Mouse (Mus musculus): ENCODE measurements around the gene Tspan15.

Gene Tspan15

GRCm38 (mm10) chr10:62231395-62231732, 313 bp upstream of the Tspan15 start:
- no peak for DNase-seq (ENCODE audit: low read depth, low spot score)

GRCm38 (mm10) chr10:62228126-62228525, 2.9 kb downstream of the Tspan15 start:
- no peak for DNase-seq (ENCODE audit: low read depth, low spot score)

DNA sequence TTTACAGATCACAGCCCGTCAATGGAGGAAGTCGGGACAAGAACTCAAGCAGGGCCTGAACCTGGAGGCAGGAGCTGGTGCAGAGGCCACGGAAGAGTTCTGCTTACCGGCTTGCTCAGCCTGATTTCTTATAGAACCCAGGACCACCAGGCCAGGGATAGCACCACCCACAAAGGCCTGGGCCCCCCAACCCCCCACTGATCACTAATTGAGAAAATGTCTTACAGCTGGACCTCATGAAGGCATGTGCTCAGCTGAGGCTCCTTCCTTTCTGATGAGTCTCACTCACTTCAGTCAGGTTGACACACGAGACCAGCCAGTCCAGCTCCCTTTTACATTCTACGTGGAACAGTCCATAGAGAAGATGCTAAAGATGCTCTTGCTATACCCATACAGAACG, 5.2 kb downstream of the Tspan15 start:
- DNase-seq (ENCODE audit: low read depth, low spot score), result no peak

DNA sequence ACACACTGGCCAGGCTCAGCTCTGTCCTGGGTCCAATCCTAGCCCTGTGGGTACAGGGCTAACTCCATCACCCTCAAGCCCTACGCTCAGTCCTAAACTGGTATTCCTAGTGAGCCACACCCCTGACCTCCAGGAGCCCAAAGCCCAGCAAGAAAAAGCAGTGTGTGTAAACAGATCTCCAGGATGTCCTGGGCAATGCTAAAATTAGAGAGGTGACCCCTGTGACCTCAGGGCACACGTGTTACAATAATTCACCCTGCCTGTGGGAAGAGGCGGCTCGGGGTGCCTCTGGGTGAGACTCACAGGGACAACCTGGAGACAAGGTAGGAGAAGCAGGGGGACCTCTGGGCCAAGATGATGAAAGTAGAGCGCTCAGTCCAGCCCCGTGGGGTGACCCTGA, 6.8 kb downstream of the Tspan15 start:
- DNase-seq (ENCODE audit: low read depth, low spot score), result no peak

- DNase-seq (ENCODE audit: low read depth, low spot score), result no peak
Observed at GRCm38 (mm10) chr10:62222777-62223176, 8.3 kb downstream of the Tspan15 start.

GRCm38 (mm10) chr10:62221647-62222046, 9.4 kb downstream of the Tspan15 start:
- DNase-seq (ENCODE audit: low read depth, low spot score), result no peak

GRCm38 (mm10) chr10:62220732-62221514, 10.1 kb downstream of the Tspan15 start:
- DNase-seq (ENCODE audit: low read depth, low spot score), result no peak

DNA sequence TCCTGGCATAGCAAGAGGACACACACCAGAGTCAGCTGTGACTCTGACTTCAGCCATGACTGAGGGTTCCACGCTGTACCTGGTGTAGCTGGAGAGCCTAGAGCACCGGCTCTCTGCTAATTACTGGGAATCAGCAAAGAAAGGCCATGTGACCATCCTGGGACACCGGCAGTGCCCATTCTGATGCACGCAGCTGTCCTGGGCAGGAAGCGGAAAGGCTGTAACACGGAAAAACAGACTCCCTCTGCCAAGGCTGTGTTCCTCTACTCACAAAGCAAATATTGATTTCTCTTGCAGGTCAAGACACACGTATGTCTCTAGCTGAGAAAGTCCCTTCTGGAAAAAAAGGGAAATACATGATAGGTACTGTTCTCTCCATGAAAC, 12.3 kb downstream of the Tspan15 start:
- no peak for DNase-seq (ENCODE audit: low read depth, low spot score)

DNA sequence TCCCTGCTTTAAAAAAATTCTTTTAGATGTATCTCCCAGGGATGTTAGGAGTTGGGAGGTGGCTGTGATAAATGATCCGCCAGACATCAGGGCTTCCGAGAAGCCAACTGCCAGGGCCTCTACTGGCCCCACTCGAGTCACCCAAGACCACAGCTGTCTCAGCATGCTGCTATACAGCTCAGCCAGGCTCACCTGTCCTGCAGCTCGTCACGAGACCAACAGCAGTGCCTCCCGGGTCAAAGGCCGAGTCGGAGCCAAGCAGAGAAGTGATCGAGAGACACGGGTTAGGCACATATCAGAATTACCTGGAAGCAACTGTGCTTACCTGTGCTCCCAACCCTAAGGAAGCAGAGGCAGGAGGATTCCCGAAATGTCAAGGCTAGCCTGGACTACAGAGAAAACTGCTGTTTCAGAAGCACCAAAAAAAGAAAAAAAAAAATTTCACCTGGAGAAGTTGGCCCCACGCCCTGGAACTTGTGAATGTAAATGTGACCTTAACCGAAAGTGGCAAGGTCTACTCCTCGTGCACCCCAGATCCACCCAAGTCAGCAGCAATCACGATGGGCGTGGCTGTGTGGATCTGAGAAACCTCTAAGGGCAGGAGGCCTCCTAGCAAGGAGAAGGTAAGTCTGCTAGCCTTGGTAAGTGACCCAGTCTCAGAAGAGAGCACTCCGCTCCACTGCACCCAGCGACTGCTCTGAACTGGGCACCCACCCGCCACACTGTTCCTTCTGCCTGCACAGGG, 12.8 kb downstream of the Tspan15 start:
- no peak for DNase-seq (ENCODE audit: low read depth, low spot score)

DNA sequence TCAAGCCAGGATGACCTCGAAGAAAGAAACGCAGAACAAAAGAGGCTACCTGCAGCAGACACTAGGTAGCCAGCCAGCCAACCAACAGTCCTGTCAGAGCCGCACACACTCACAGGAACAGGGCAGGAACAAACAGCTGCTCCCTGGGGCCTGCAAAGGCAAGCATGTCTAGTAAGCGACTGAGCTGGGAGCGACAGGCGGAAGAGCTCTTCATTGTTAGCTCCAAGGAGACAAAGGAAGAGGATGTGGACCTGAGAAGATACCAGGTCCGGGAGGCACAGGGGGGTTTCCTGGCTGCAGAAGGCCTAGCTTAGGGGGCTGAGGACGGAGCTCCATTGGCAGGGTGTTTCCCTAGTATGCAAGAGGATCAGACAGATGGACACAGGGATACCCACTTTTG, 13.9 kb downstream of the Tspan15 start:
- no peak for DNase-seq (ENCODE audit: low read depth, low spot score)

GRCm38 (mm10) chr10:62216595-62216994, 14.5 kb downstream of the Tspan15 start:
- no peak for DNase-seq (ENCODE audit: low read depth, low spot score)

DNA sequence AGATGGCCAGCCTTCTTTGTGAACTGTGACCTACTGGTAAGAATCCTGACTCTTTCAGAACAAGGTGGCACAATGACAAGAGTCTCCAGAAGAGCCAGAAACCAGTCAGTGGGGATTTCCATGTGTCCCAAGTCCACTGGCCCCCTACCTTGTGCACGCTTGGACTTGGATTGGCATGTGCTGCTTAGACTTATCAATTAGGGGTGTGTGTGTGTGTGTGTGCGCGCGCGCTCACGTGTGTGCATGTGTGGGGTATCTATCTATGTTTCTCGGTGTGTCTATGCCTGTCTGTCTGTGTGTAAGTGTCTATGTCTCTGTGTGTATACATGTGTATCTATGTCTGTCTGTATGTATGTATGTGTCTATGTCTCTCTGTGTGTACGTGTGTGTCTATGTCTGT, 15.4 kb downstream of the Tspan15 start:
- DNase-seq (ENCODE audit: low read depth, low spot score), result no peak

GRCm38 (mm10) chr10:62215169-62215616, 15.9 kb downstream of the Tspan15 start:
- no peak for DNase-seq (ENCODE audit: low read depth, low spot score)

DNA sequence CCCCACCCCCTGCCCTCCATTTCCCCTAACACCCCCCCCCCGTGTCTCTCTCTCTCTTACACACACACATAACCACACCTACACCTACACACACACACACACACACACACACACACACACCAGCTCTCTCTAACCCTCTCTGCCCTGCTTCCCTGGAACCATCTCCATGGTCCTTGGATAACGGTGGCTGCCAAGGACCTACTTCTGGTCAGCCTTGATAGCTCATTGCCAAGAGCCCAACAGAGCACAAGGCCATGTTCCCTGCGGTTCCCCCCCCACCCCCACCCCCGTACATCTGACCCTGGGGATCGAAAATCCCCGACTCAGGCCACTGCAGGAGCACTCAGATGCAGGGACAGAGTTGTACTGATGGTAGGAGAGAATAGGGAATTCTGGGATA, 19.7 kb downstream of the Tspan15 start:
- DNase-seq (ENCODE audit: low read depth, low spot score), result no peak

DNA sequence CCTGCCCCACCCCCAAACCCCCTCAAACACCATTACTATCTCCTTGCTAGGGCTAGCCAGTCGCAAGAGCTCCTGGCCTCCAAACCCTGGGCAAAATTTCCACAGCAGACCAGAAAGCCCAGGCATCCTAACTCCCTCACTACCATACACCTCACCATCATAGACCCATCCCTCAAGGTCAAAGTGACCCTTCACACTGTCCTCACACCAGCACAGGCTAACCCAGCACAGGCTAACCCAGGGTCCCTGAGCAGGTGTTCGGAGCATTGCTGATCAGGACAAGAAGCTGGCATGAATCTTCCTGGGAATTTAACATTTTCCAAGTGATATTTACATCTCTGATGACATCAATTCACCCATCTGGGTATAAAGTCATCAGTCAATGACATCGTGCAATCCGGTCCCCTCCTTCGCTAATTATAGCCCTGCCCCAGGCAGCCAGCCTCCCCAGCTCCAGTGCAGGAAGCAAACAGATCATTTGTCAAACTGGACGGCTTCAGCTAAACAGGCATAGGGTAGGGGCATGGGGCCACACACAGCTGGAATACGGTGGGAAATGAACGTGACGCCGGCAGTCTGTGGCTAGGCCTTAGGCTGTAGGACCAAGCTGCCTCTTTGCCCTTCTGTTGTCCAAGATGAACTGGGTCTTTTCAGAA, 22.7 kb downstream of the Tspan15 start:
- DNase-seq (ENCODE audit: low read depth, low spot score), result peak; percentile 27

- DNase-seq (ENCODE audit: low read depth, low spot score), result no peak
Observed at GRCm38 (mm10) chr10:62202574-62202973, 28.5 kb downstream of the Tspan15 start.

DNA sequence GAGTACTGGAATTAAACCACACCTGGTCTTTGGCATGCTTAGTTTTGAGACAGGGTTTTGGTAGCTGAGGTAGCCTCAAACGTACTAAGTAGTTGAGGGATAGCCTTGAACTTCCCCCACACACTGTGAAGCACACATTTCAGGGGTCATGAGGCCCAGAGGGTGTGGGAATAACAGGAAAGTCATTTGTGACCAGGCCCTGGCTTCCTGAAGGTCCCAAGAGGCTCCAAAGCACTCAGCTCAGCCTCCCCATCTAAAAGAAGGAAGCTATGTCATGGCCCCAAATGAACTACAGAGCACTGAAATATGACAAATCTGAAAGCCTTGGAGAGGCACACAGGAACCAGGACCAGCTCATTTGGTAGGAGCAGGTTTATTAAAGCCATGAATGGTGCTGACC, 32.2 kb downstream of the Tspan15 start:
- no peak for DNase-seq (ENCODE audit: low read depth, low spot score)

- DNase-seq (ENCODE audit: low read depth, low spot score), result no peak
Observed at GRCm38 (mm10) chr10:62197403-62197802, 33.6 kb downstream of the Tspan15 start.

- no peak for DNase-seq (ENCODE audit: low read depth, low spot score)
Observed at GRCm38 (mm10) chr10:62195376-62195775, 35.7 kb downstream of the Tspan15 start.

DNA sequence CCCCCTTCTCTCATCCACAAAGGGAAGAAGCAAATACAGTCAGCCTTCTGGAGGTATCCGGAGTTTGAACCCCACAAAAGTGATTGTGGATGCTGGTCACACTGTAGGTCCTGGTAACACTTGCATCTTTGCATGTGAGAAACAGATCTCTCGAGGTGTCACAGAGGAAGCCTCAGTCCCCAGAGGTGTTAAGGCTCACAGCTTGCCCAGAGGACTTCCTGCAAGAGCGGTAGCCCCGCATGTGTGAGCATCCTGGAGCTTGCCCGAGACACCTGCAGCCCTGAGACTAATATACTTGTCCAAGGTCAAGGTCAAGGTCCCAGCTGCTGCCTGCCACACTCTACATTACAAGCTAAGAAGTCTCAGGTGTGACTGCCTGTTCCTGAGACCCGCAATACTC, 36.1 kb downstream of the Tspan15 start:
- DNase-seq (ENCODE audit: low read depth, low spot score), result no peak

DNA sequence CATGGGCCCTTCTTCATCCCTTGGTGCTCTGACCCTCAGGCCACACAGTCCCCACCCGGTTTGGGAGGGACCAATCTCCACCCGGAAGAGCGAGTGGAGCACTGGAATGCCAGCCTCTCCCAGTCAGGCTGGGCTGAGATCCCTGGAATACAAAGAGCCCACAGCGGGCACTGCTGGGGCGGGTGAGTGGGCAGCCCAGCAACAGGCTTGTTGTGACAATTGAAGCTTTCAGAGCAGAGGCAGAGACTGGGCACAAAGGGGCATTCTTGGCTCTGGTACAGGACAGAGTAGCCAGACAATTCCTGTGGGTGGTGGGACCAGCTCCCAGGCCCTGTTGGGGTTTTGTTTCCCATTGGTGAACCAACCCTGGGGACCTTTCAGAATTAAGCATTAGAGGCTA, 36.6 kb downstream of the Tspan15 start:
- DNase-seq (ENCODE audit: low read depth, low spot score), result no peak

- no peak for DNase-seq (ENCODE audit: low read depth, low spot score)
Observed at GRCm38 (mm10) chr10:62194043-62194442, 37.0 kb downstream of the Tspan15 start.

DNA sequence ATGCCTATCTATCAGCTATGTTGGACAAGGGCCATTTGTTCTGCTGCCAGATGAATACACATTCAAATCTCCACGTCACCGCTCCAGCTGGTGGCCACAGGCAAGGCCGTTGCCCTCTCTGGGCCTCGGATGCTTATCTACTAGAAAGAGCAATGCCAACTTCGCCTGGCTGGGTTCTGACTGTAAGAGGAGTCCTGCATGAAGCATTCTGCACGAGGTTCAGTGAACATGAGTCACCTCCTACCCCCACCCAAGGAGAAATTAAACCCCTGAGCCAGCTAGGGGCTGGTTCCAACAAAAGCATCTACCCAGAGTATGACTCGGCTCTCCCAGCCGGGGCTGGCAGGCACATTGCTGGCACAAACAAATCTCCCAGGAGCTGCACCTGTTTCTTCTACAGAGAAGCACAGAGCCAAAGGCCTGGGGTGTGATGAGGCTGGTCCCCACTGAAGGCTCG, 38.3 kb downstream of the Tspan15 start:
- no peak for DNase-seq (ENCODE audit: low read depth, low spot score)
